Mouse (Mus musculus) Patski (cell line): ENCODE measurements around the gene Trim3. TPM values are rescaled to one million over a fixed set of nuclear protein-coding genes. Genes with fewer than 3 reads are reported as not detected.

Experiments used
- ATAC-seq: fragments of 100-300 bp; one replicate; pipeline ENCODE4 v1.8.0; 2021
- CTCF ChIA-PET: fragments of 350-600 bp; sonication (Branson Sonifier 250); formaldehyde crosslinking; loops from one replicate; lab custom pipeline; 2022; ENCODE audit warnings: inconsistent platforms; lab: Charles Lee
- POLR2A ChIA-PET: fragments of 350-600 bp; sonication (Branson Sonifier 250); formaldehyde crosslinking; loops from one replicate; lab custom pipeline; 2022; ENCODE audit warnings: antibody characterized with exemption, inconsistent platforms; lab: Charles Lee
- DNase-seq: peaks from one replicate; pipeline ENCODE4 v3.0.0-alpha.2; 2011; ENCODE audit warnings: low read depth, low spot score
- H3K27me3 ChIP-seq: fragments of 371-371 bp; one replicate; pipeline ENCODE4 v1.5.1; 2021
- CTCF ChIP-seq: fragments of 100-300 bp; IDR thresholded peaks from one replicate; pipeline ENCODE4 v1.5.1; 2021
- in situ Hi-C: fragments of 300-500 bp; cut with MboI; formaldehyde crosslinking; loops from 3 replicates; pipeline ENCODE4 v1.11.1; 2018; ENCODE audit warnings: low pct_unique_long_range_greater_than_20kb, mixed read lengths
- polyA plus RNA-seq: library from polyadenylated mRNA; unstranded; gene quantifications from one replicate; pipeline ENCODE4 v1.2.3, GENCODE M21; 2021

The Trim3 gene
- polyA plus RNA-seq, 1 experiment from 2014 or later = 62.0 TPM

DNA sequence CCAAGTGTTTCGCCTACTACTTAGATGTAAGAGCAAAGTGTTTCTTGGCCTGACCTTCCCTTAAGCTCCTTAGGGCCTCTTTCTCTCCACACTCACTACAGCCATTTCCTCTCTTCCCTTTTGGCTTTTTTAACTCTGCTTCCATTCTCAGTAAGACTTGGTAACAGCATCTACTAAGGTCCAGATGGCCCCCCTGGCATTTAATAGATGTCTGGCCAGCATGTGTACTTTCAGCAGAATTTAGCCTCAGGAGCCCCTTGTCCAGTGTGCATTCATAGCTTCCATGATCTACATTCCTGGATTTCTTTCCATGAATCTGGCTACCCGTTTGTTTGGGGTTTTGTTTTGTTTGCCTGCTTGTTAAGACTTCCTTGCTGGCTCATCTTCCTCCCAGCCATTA, 54.9 kb downstream of the Trim3 start:
- in situ Hi-C loops = no loop called here
- no peak for DNase-seq
- no peak for ATAC-seq
- ChIA-PET CTCF (interaction anchor here (1.6 kb wide), 1 partner anchor 13 kb away, joined by 5 read pairs; no protein-coding TSS in a partner anchor), POLR2A (no interaction called here)
- TF ChIP-seq CTCF = no peak
- no peaks in the 10 kb centered on the region for H3K27me3 ChIP-seq

DNA sequence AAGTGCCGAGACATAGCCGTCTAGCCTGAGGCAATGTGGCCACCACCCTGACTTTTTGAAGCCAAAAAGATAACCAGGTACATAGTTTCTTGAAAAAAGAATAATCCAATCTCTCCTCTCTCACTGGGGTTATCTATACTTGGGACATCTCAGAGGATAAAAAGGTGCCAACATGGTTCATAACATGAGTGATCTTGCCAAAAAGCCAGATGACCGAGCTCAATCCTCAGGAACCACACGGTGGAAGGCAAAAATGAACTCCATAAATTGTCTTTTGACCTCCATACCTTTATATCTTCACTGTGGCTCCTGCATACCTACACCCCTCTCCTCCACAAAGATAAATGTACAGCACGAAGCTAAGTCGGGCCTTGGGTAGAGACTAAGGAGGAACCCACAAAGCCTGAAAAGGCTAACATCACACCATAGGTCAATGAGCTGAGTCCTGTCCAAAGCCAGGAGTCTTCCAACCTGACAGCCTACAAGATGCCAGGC, 55.9 kb downstream of the Trim3 start:
- no peaks in the 10 kb centered on the region for H3K27me3 ChIP-seq
- ATAC-seq = no peak
- no peak for DNase-seq
- TF ChIP-seq CTCF = no peak
- ChIA-PET POLR2A (interaction anchor here (1.3 to 1.4 kb wide), 2 partner anchors 21 to 23 kb away, joined by 3 to 5 read pairs; partner anchors contain the start of gene Smpd1), CTCF (interaction anchor here (1.1 to 1.6 kb wide), 2 partner anchors 12 to 28 kb away, joined by 3 to 5 read pairs; no protein-coding TSS in a partner anchor)
- in situ Hi-C loops = no loop called here

DNA sequence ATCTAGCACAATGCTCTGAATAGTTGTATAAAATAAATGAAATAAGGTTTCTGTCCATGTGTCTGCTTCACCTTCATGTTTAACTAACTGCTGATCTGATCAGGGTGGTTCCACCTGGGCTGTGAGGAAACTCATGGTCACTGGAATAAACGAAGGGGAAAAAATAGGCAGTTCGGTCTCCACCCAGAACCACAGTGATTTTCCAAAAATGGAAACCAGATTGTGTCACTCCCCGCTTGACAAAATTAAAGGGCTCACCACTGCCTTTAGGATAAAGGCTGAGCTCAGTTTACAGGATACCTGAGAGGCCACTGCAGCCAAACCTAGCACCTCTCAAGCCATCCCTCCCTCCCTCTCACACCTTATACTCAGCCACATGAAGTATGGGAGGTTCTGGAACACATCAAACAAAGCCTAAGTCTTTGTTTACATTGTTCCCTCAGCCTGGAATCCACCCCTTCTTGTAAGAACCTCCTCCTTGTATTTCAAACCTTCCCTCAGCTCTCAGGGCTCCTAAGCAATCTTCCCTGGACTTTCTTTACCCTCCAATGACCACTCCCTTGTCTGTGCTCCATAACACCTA, 57.1 kb downstream of the Trim3 start:
- H3K27me3 ChIP-seq = no peaks in the 10 kb centered on the region
- ChIA-PET CTCF (interaction anchor here (1.2 kb wide), 1 partner anchor 26 kb away, joined by 3 read pairs; no protein-coding TSS in a partner anchor), POLR2A (interaction anchor here (1.3 to 1.4 kb wide), 2 partner anchors 20 to 22 kb away, joined by 3 to 5 read pairs; partner anchors contain the start of gene Smpd1)
- DNase-seq = no peak
- no peak for ATAC-seq
- in situ Hi-C loops = no loop called here
- TF ChIP-seq CTCF = no peak

DNA sequence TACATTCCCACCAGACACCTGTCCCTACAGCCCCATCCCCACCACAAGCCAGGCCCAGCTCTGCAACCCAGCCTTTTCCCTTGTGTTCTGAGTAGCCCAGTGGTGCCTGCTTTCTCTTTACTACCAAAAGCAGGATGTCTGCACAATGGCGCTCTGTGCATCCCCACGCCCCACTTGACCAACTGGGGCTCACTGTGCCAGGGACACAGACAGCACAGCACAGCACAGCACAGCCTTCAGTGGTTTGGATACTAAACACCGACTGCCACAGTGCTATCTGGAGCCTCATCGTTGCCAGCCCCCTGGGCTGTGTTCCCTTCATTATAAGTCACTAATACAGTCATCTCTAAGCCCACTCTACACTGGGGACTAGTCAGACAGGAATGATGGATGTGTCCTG, 58.8 kb downstream of the Trim3 start:
- in situ Hi-C loops = no loop called here

DNA sequence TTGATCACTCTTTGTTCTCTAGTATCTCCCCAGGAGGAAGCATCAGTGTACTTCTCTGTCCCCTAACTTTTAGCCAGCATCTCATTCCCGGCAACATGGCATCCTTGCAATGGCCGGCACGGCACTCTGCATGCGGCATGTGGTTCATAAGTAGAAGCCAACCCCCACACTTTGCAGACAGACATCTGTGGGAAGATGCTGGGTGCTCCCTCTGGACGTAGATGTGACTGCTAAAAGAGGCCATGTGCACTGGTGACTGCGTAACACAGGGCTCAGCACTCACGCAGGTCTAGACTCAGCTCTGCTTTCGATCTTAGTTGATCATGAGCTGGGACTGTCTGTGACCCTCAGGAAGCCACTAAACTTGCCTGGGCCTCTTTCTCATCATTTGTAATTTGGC, 60.4 kb downstream of the Trim3 start:
- ChIA-PET POLR2A (no interaction called here), CTCF (no interaction called here)
- no peaks in the 10 kb centered on the region for H3K27me3 ChIP-seq
- DNase-seq = no peak
- in situ Hi-C loops = no loop called here
- no peak for TF ChIP-seq CTCF
- ATAC-seq = no peak

More for the DNA sequence above, 58.8 kb downstream of the Trim3 start:
- no peaks in the 10 kb centered on the region for H3K27me3 ChIP-seq
- ChIA-PET CTCF (no interaction called here), POLR2A (interaction anchor here (0.6 kb wide), 1 partner anchor 14 kb away, joined by 3 read pairs; no protein-coding TSS in a partner anchor)
- DNase-seq (no peak), ATAC-seq (no peak)
- TF ChIP-seq CTCF = no peak

DNA sequence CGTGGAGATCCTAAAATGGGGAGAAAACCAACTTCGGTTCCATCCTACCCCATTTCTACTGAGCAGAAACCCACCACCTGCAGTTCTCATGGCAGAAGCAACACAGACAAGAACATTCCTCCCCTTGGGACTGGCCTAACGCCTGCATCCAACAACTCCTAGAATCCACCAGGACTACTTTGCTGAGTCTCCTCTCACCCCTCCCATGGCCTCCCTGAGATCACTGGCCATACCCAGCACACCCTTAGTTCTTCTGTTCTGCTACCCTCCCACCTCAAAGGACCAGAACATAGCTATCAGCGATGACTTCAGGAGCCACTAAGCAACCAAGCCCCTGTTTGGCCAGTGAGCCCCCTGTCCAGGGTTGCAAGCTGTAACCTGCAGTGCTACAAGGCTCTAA, 62.6 kb downstream of the Trim3 start:
- CTCF ChIA-PET = no interaction called here
- POLR2A ChIA-PET = interaction anchor here (1.4 kb wide), 1 partner anchor 10 kb away, joined by 8 read pairs; no protein-coding TSS in a partner anchor
- TF ChIP-seq CTCF = no peak
- in situ Hi-C loops = no loop called here
- no peaks in the 10 kb centered on the region for H3K27me3 ChIP-seq
- ATAC-seq = no peak
- DNase-seq = no peak

DNA sequence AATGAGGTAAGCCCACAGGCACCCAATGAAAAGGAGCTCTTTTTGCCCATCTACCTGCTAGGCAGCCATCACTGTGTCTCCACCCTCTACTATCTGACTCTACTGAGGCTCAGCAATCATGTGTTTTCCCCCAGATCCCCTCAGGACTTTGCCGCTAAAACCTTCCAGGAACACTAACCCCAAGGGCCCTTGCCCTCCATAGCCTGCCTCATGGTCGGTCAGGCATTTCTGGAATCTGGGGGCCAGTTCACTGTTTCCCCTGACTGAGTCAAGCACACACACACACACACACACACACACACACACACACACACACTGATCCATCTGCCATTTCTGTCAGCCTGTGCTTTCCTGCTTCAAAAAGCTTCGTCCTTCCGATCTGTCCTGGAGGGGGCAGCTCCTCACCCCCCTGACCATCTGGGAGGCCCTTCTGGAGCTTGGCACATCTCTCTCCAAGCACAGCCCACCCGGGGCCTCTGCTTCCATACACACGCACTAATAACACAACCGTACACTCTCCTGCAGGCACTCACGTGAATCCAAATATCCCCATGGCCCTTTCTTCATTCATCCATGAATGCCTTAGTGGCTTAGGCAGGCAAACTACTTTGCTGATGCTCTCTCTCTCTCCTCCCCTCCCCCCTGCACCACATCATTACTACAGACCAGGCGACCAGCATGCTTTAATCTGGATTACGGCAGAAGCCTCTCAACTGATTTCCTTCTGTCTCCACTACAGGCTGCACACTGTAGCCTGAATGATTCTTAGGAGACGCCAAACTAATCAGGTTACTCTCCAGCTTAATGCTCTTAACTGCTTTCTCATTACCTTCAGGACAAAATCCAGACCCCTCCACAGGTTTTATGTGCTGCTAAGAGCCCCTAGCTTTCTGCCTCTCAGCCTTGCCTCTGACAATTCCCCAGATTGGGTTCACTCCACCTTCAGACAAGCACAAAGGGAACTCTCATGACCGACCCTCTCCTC, 63.6 kb downstream of the Trim3 start:
- TF ChIP-seq CTCF = no peak
- in situ Hi-C loops = no loop called here
- POLR2A ChIA-PET = interaction anchor here (0.6 to 1.6 kb wide), 3 partner anchors 11 to 72 kb away, joined by 3 to 8 read pairs (median 4); no protein-coding TSS in a partner anchor
- H3K27me3 ChIP-seq = no peaks in the 10 kb centered on the region
- DNase-seq = no peak
- CTCF ChIA-PET = no interaction called here
- peak; percentile 68 for ATAC-seq

DNA sequence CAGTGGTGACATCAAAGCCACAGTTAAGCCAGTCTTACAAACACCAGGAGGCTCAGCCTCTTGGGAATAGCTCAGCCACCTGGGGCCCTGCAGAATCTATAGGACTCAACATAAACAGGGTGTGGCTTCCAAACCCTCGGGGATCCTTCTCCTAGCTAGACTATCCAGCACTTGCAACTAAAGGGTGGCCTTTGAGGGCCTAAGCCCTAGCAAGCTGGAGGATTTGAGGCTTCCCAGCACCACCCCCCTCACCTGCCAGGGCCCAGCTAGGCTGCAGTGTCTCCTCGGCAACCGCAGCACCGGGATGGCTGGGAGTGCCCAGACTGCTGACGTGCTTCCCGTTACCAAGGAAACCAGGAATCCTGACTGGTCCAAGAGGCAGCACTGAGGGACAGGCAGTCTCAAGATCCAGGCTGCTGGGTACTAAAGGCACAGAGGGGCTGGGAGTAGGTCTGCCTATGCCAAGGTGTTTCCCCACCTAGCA, 64.3 kb downstream of the Trim3 start:
- DNase-seq = no peak
- no peaks in the 10 kb centered on the region for H3K27me3 ChIP-seq
- peak; percentile 34 for ATAC-seq
- no peak for TF ChIP-seq CTCF
- in situ Hi-C loops = no loop called here
- CTCF ChIA-PET = interaction anchor here (0.7 kb wide), 1 partner anchor 55 kb away, joined by 3 read pairs; no protein-coding TSS in a partner anchor
- POLR2A ChIA-PET = interaction anchor here (0.8 to 1.8 kb wide), 5 partner anchors 11 to 14 kb away, joined by 3 to 8 read pairs (median 7); partner anchors contain the start of genes Apbb1 and Smpd1

DNA sequence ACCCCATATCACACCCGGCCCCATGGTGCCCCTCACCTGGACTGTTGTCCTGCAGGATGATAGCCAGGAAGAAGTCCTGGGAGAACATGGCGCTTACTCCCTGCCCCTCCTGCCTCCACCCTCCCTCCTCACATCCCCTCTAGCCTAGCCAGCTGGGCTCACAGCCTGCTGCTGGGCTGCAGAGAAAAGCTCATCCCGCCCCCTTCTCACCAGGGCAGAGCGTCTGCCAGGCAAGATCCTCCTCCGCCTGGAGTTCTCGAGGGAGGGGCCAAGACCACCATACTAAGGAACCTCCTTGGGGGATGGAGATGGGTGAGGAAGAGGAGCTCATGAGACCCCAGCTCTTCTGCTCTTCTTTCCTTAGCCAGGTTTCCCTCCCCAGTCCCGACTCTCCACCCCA, 64.8 kb downstream of the Trim3 start:
- ChIA-PET POLR2A (interaction anchor here (0.8 to 1.8 kb wide), 4 partner anchors 11 to 14 kb away, joined by 3 to 7 read pairs (median 6); partner anchors contain the start of genes Apbb1 and Smpd1), CTCF (interaction anchor here (0.7 kb wide), 1 partner anchor 56 kb away, joined by 3 read pairs; no protein-coding TSS in a partner anchor)
- no peak for TF ChIP-seq CTCF
- no peaks in the 10 kb centered on the region for H3K27me3 ChIP-seq
- ATAC-seq (no peak), DNase-seq (no peak)
- in situ Hi-C loops = no loop called here
